Mouse (Mus musculus): ENCODE measurements around the gene Palld. TPM values are rescaled to one million over a fixed set of nuclear protein-coding genes. Genes with fewer than 3 reads are reported as not detected.

Palld gene
- polyA plus RNA-seq, 1 experiment from 2014 or later, result 57.9 TPM

DNA sequence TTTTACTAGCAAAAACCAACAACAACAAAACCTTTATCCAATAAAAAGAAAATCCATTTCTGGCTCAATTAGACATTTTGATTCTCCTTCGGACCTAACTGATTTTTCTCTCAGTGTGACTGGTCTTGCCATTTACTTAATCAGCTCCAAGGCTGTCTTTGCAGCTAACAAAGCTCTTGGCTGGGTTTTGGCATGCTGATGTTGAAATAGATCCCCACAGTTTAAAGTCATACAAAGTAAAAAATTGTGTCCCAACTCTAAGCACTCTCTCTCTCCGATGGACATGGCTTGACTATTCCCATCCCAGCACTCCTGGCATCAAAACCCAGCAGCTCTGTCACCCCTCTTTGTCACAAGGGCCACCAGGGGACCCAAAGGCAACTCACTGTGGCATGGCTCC is 190.1 kb downstream of the Palld start:
- ATAC-seq (ENCODE audit: low FRiP score, low read depth), result no peak
- no peak overlapping the region for H3K9ac ChIP-seq (replicated peaks)
- no peaks in the 10 kb centered on the region for H3K9me3 ChIP-seq
- no peaks in the 10 kb centered on the region for H3K27me3 ChIP-seq
- 91% methylated on average over 2 of the region's 2 CpGs for WGBS
- H3K4me1 ChIP-seq, result peaks cover 6% of the 10 kb centered on the region
- H3K4me2 ChIP-seq (replicated peaks), result no peak overlapping the region
- 0 out of 2 replicates have a peak, but pooled peaks cover 4% of the 10 kb centered on the region for H3K36me3 ChIP-seq
- H3K4me3 ChIP-seq, result no peak overlapping the region
- H3K27ac ChIP-seq (replicated peaks), result no peak overlapping the region

- H3K9ac ChIP-seq (replicated peaks), result no peak overlapping the region
- ATAC-seq (ENCODE audit: low FRiP score, low read depth), result peak; percentile 70
- no peak overlapping the region for H3K4me3 ChIP-seq
- no peak overlapping the region for H3K4me2 ChIP-seq (replicated peaks)
- WGBS, result 74% methylated on average over 8 of the region's 8 CpGs
- no peaks in the 10 kb centered on the region for H3K27me3 ChIP-seq
- H3K9me3 ChIP-seq, result no peaks in the 10 kb centered on the region
- no peak overlapping the region; the same call in 1 of the 2 replicates for H3K27ac ChIP-seq (replicated peaks)
- H3K4me1 ChIP-seq, result no peaks in the 10 kb centered on the region
- H3K36me3 ChIP-seq, result peaks cover 4% of the 10 kb centered on the region; the same call in 1 of the 2 replicates
Measured at GRCm38 (mm10) chr8:61708586-61709305, 193.7 kb downstream of the Palld start.

- no peak overlapping the region for H3K4me3 ChIP-seq
- H3K27me3 ChIP-seq, result no peaks in the 10 kb centered on the region
- no peak overlapping the region for H3K4me2 ChIP-seq (replicated peaks)
- H3K27ac ChIP-seq (replicated peaks), result no peak overlapping the region
- H3K4me1 ChIP-seq, result peaks cover 13% of the 10 kb centered on the region
- no peak for ATAC-seq (ENCODE audit: low FRiP score, low read depth)
- peaks cover 9% of the 10 kb centered on the region for H3K36me3 ChIP-seq
- H3K9me3 ChIP-seq, result 0 out of 2 replicates have a peak, but pooled peaks cover 2% of the 10 kb centered on the region
- 85% methylated on average over 3 of the region's 3 CpGs for WGBS
- no peak overlapping the region for H3K9ac ChIP-seq (replicated peaks)
Measured at GRCm38 (mm10) chr8:61705491-61705890, 197.0 kb downstream of the Palld start.

DNA sequence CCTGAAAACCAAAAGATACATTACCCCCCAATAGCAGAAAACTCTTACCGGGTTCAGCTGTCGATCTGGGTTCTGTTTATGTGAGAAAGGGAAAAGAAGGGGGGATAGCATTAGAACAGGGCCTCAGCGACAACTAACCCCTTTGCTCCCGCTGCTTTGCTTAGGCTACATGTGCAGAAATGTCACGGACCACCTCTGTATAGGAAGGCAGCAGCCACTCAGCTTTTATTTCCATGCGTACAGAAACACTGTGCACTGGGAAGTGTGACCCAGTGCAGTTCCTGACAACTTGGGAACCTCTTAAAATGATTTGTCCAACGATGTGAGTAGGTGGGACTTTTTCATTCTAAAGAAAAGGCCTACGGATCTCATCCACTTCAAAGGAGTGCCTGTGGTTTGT is 200.4 kb downstream of the Palld start:
- Histone ChIP-seq H3K9me3 (0 out of 2 replicates have a peak, but pooled peaks cover 4% of the 10 kb centered on the region), H3K36me3 (peaks cover 8% of the 10 kb centered on the region), H3K9ac (replicated peaks) (no peak overlapping the region), H3K4me2 (replicated peaks) (no peak overlapping the region), H3K4me3 (no peak overlapping the region), H3K27me3 (no peaks in the 10 kb centered on the region), H3K4me1 (peaks cover 13% of the 10 kb centered on the region), H3K27ac (replicated peaks) (no peak overlapping the region)
- 59% methylated on average over 8 of the region's 8 CpGs for whole genome bisulfite sequencing
- ATAC-seq (ENCODE audit: low FRiP score, low read depth), result no peak

DNA sequence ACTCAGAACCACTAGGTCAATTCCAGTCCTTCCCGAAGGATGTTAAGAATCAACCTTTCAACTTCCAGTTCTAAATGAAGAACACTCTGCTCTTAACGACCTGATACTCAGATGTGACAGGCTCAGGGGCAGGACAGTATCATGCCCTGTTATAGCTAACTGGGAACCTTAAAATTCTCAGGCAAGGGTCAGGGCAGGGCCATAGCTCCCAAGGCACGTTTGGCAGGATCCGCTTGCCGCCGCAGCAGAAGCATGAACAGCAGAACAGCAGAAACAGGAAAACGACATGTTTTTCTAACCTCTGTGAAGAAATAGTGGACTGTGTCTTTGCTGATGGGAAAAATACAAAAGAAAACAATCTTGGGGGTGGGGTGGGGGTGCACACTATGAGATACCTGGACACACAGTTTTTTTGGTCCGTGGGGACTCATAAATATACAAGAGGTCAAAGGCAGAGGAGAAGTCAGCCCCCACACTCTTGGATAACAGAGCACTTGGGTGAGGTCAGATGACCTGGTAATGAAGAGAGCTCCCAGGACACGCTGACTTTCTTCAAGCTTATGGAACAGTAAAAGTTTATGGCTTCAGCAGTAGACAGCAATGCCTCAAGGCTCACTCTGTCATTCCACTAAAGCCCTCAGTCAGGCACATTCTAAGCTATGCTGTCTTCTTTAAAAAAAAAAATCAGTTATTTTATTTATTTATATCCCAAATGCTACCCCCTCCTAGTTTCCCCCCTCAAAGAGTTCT is 201.4 kb downstream of the Palld start:
- Histone ChIP-seq H3K9me3 (0 out of 2 replicates have a peak, but pooled peaks cover 4% of the 10 kb centered on the region), H3K27ac (replicated peaks) (no peak overlapping the region), H3K9ac (replicated peaks) (no peak overlapping the region), H3K4me3 (no peak overlapping the region), H3K36me3 (peaks cover 8% of the 10 kb centered on the region), H3K4me2 (replicated peaks) (no peak overlapping the region), H3K4me1 (peaks cover 13% of the 10 kb centered on the region), H3K27me3 (no peaks in the 10 kb centered on the region)
- ATAC-seq (ENCODE audit: low FRiP score, low read depth), result no peak
- WGBS, result 86% methylated on average over 9 of the region's 9 CpGs

GRCm38 (mm10) chr8:61700298-61700697 is 202.2 kb downstream of the Palld start:
- Histone ChIP-seq H3K4me2 (replicated peaks) (no peak overlapping the region), H3K27me3 (no peaks in the 10 kb centered on the region), H3K27ac (replicated peaks) (no peak overlapping the region), H3K9ac (replicated peaks) (no peak overlapping the region), H3K4me3 (no peak overlapping the region), H3K9me3 (0 out of 2 replicates have a peak, but pooled peaks cover 4% of the 10 kb centered on the region), H3K4me1 (peaks cover 13% of the 10 kb centered on the region), H3K36me3 (peaks cover 8% of the 10 kb centered on the region)
- WGBS, result 87% methylated on average over 1 of the region's 1 CpGs
- ATAC-seq (ENCODE audit: low FRiP score, low read depth), result no peak

- no peak for ATAC-seq (ENCODE audit: low FRiP score, low read depth)
- Histone ChIP-seq H3K4me1 (peaks cover 13% of the 10 kb centered on the region), H3K9me3 (0 out of 2 replicates have a peak, but pooled peaks cover 4% of the 10 kb centered on the region), H3K4me2 (replicated peaks) (no peak overlapping the region), H3K36me3 (peaks cover 8% of the 10 kb centered on the region), H3K9ac (replicated peaks) (no peak overlapping the region), H3K27ac (replicated peaks) (no peak overlapping the region), H3K27me3 (no peaks in the 10 kb centered on the region), H3K4me3 (no peak overlapping the region)
- 81% methylated on average over 2 of the region's 2 CpGs for WGBS
Measured at GRCm38 (mm10) chr8:61698959-61699358, 203.5 kb downstream of the Palld start.

DNA sequence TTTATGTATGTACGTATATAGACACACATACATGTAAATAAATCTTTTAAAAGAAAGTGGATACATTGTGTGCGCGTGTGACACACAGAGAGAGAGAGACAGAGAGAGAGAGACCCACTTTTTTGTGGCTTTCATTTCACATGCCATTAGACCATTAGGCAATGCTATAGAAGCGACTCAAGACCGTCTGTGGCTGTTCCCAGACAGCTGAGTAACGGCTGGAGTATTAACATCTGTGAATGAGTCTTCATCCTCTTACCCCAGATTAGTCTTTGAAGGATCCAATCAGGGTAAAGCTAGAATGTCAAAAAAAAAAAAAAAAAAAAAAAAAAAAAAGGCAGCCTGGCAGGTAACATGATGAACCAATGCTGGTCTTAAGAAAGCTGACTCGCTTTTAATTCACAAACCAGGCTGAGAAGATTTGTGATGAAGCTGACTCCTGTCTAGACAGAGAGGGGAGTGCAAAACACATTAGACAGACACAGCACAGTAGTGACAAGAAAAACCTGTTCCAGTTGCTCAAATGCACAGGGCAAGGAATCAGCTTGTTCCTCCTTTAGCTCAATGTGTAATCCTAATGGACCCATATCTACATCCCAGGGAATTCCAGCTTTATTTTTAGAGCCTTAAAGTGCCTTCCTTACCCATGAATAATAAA is 204.6 kb downstream of the Palld start:
- H3K4me1 ChIP-seq, result peaks cover 12% of the 10 kb centered on the region
- 0 out of 2 replicates have a peak, but pooled peaks cover 4% of the 10 kb centered on the region for H3K9me3 ChIP-seq
- no peak overlapping the region for H3K4me2 ChIP-seq (replicated peaks)
- WGBS, result 73% methylated on average over 7 of the region's 7 CpGs
- no peak overlapping the region for H3K9ac ChIP-seq (replicated peaks)
- H3K4me3 ChIP-seq, result no peak overlapping the region
- H3K27ac ChIP-seq (replicated peaks), result no peak overlapping the region
- H3K27me3 ChIP-seq, result no peaks in the 10 kb centered on the region
- H3K36me3 ChIP-seq, result peaks cover 8% of the 10 kb centered on the region
- no peak for ATAC-seq (ENCODE audit: low FRiP score, low read depth)

- Histone ChIP-seq H3K27ac (replicated peaks) (no peak overlapping the region), H3K9me3 (0 out of 2 replicates have a peak, but pooled peaks cover 4% of the 10 kb centered on the region), H3K9ac (replicated peaks) (no peak overlapping the region), H3K36me3 (peaks cover 8% of the 10 kb centered on the region), H3K4me2 (replicated peaks) (no peak overlapping the region), H3K4me3 (no peak overlapping the region), H3K4me1 (peaks cover 10% of the 10 kb centered on the region; the same call in 1 of the 2 replicates), H3K27me3 (no peaks in the 10 kb centered on the region)
- 91% methylated on average over 2 of the region's 2 CpGs for WGBS
- ATAC-seq (ENCODE audit: low FRiP score, low read depth), result no peak
Measured at GRCm38 (mm10) chr8:61696846-61697455, 205.5 kb downstream of the Palld start.

DNA sequence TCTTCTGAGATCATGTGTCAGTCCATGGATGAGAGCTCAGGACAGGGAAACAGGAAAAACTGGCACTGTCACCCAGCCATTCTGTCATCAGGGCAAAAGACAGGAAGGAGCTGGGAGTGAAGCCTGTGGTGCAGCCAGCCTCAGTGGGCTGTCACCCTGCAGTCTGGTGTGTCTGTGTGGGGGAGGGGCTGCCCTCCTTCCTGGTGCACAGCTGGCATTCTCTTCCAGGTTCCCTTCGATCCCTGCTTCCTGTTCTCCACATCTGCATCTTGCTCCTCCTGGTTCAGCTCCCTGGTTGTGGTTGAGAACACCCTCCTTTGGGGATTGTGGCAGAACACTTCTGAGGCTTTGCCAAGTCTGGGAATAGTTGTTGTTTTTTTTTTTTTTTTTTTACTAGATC is 207.1 kb downstream of the Palld start:
- Histone ChIP-seq H3K4me3 (no peak overlapping the region), H3K27me3 (no peaks in the 10 kb centered on the region), H3K27ac (replicated peaks) (no peak overlapping the region), H3K9me3 (0 out of 2 replicates have a peak, but pooled peaks cover 1% of the 10 kb centered on the region), H3K4me1 (peaks cover 10% of the 10 kb centered on the region; the same call in 1 of the 2 replicates), H3K9ac (replicated peaks) (no peak overlapping the region), H3K4me2 (replicated peaks) (no peak overlapping the region), H3K36me3 (peaks cover 2% of the 10 kb centered on the region)
- WGBS, result 45% methylated on average over 1 of the region's 1 CpGs
- no peak for ATAC-seq (ENCODE audit: low FRiP score, low read depth)

DNA sequence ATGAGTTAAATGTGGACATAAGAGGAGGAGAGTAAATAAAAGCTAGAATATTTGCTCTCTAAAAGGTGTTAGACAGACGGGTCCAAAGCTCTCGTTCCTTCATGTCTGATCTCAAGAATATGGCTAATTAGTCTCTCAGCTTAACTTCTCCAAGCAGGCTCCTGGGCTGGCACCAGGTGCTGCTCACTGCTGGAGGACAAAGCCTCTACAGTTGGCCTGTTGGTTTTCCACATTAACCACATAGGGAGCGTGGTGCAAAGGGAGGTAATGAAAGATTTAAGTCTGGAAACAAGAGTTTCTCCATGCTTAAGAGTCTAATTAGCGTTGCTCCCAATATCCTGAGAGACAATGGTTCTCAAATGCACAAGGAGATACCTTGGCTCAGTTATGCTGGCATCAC is 209.6 kb downstream of the Palld start:
- 49% methylated on average over 4 of the region's 4 CpGs for WGBS
- no peak overlapping the region for H3K27ac ChIP-seq (replicated peaks)
- H3K4me2 ChIP-seq (replicated peaks), result no peak overlapping the region
- H3K36me3 ChIP-seq, result no peaks in the 10 kb centered on the region
- H3K4me1 ChIP-seq, result peaks cover 10% of the 10 kb centered on the region; the same call in 1 of the 2 replicates
- no peak for ATAC-seq (ENCODE audit: low FRiP score, low read depth)
- H3K4me3 ChIP-seq, result no peak overlapping the region
- no peak overlapping the region for H3K9ac ChIP-seq (replicated peaks)
- H3K9me3 ChIP-seq, result no peaks in the 10 kb centered on the region
- no peaks in the 10 kb centered on the region for H3K27me3 ChIP-seq
